11 mouse cellular contexts compared by ENCODE assay signal in genomic region chr8:77009425-77009824, GRCm38 (mm10).
DNase-seq lines count a peak whose midpoint lies in the region; ATAC-seq and TF ChIP-seq lines count a peak whose summit lies in the region.
"Had no signal": no experiment of that assay in that cellular context is flagged by ENCODE, and none has a peak within 500 bp of the region (broad histone marks: within the 10 kb centered on the region; RNA-seq: fewer than 3 reads in every experiment).

No protein-coding gene starts in this region.

- no peak overlapping the region for H3K9ac ChIP-seq in midbrain, embryonic 16.5 days (ENCODE audit: low read depth, low read length)
- H3K9ac ChIP-seq: heart, embryonic 13.5 days had no signal

- no peaks in the 10 kb centered on the region for H3K9me3 ChIP-seq in midbrain, embryonic 16.5 days (replicated peaks; ENCODE audit: control insufficient read depth, low read length, poor library complexity, severe bottlenecking)
- H3K9me3 ChIP-seq: heart, embryonic 13.5 days had no signal

- peak; percentile 61; the same call in 1 of the 2 replicates for ATAC-seq in midbrain, embryonic 16.5 days
- ATAC-seq in activated CD4-positive, CD25-positive, alpha-beta regulatory T cell, adult 4 months, result no peak

- H3K4me3 ChIP-seq in gastrocnemius, adult 2 months, result no peak overlapping the region
- no peak overlapping the region for H3K4me3 ChIP-seq in midbrain, embryonic 16.5 days (ENCODE audit: low read depth, low read length)
- H3K4me3 ChIP-seq: heart, embryonic 13.5 days had no signal

- 54% methylated on average over 10 of the region's 10 CpGs for WGBS in midbrain, embryonic 16.5 days

- H3K27ac ChIP-seq in gastrocnemius, adult 2 months, result no peak overlapping the region
- no peak overlapping the region for H3K27ac ChIP-seq in midbrain, embryonic 16.5 days (ENCODE audit: low read length)
- H3K27ac ChIP-seq: heart, embryonic 13.5 days had no signal

- intact Hi-C loops in heart, postnatal 25 days (cut with DNase I), result no loop called here
- intact Hi-C loops in gastrocnemius, adult 2 months (cut with DNase I), result no loop called here

- no peaks in the 10 kb centered on the region for H3K27me3 ChIP-seq in midbrain, embryonic 16.5 days (ENCODE audit: control insufficient read depth, insufficient read depth, low read depth, low read length)
- H3K27me3 ChIP-seq: heart, embryonic 13.5 days had no signal

- H3K4me2 ChIP-seq in midbrain, embryonic 16.5 days (ENCODE audit: low read length), result no peak overlapping the region
- H3K4me2 ChIP-seq: heart, embryonic 13.5 days had no signal

- no peak for TF ChIP-seq CTCF in gastrocnemius, adult 2 months (IDR thresholded peaks at IDR 0.05)

- H3K4me1 ChIP-seq in midbrain, embryonic 16.5 days (ENCODE audit: control insufficient read depth, insufficient read depth, low read length), result peaks cover 6% of the 10 kb centered on the region
- H3K4me1 ChIP-seq: heart, embryonic 13.5 days had no signal

- DNase-seq in heart, adult 8-10 months (ENCODE audit: low spot score), result peak; percentile 18
- DNase-seq in heart, postnatal 25 days (ENCODE audit: low spot score), result no peak
- peak; percentile 58 for DNase-seq in cerebellum, adult 9-10 months
- peak; percentile 34 for DNase-seq in gastrocnemius, adult 2 months
- DNase-seq in kidney, adult 8-10 months, result no peak
- DNase-seq in left cerebral cortex, adult 8-10 months (ENCODE audit: low spot score in 2 of 2), result no peak
- DNase-seq: layer of hippocampus, adult 9-11 months; lung, adult 2 months had no signal

- H3K36me3 ChIP-seq in midbrain, embryonic 16.5 days (ENCODE audit: control insufficient read depth, insufficient read depth, low read length), result no peaks in the 10 kb centered on the region
- H3K36me3 ChIP-seq: heart, embryonic 13.5 days had no signal

Comparison
In these comparisons a context has a peak if more than half of its experiments do, and no peak if none do; other contexts are left out.
1. DNase-seq: peak in heart, adult 8-10 months (single experiment), cerebellum, adult 9-10 months (single experiment) and gastrocnemius, adult 2 months (single experiment); none in heart, postnatal 25 days (single experiment), kidney, adult 8-10 months (0 of 2) and left cerebral cortex, adult 8-10 months (0 of 2).